Mouse (Mus musculus) bone marrow, adult 2 months (tissue): Measurements from ENCODE around the gene Col28a1. TPM values are rescaled to one million over a fixed set of nuclear protein-coding genes. Genes with fewer than 3 reads are reported as not detected.

Experiments
- H3K27ac ChIP-seq: fragments of 200-500 bp; 2 replicates; pipeline ENCODE4 v1.5.1; 2012; ENCODE audit warnings: low read depth, mild to moderate bottlenecking, control low read depth, inconsistent platforms, low read length; ENCODE audit not compliant: control insufficient read depth, poor library complexity, insufficient read depth
- H3K4me1 ChIP-seq: fragments of 200-500 bp; 2 replicates; pipeline ENCODE4 v1.6.1; 2011; ENCODE audit warnings: low read length; ENCODE audit not compliant: control insufficient read depth, insufficient read depth
- H3K4me3 ChIP-seq: fragments of 200-500 bp; replicated peaks from 2 replicates; pipeline ENCODE3; 2011; ENCODE audit warnings: mild to moderate bottlenecking, low read depth, low read length, control low read depth; ENCODE audit not compliant: control insufficient read depth
- CTCF ChIP-seq: fragments of 200-500 bp; IDR thresholded peaks from 2 replicates; pipeline ENCODE4 v1.5.1; 2011; ENCODE audit warnings: low read length, control low read depth; ENCODE audit not compliant: control insufficient read depth, insufficient read depth
- POLR2A ChIP-seq: fragments of 200-500 bp; IDR thresholded peaks from 2 replicates; pipeline ENCODE4 v1.6.1; 2011; ENCODE audit warnings: low read depth, mild to moderate bottlenecking, control low read depth, low read length, borderline replicate concordance; ENCODE audit not compliant: control insufficient read depth
- WGBS: fragments of 180-500 bp; shearing (Covaris S2); methylation state at CpG from one replicate; pipeline ENCODE4 v1.1.7; 2018; 5-methylcytosine and 5-hydroxymethylcytosine counted together
- polyA plus RNA-seq: library from polyadenylated mRNA; stranded (reverse); fragments of >200 nt; gene quantifications from 2 replicates; pipeline ENCODE4 v1.2.4, GENCODE M21; 2011; ENCODE audit warnings: low replicate concordance; ENCODE audit not compliant: missing spikeins, insufficient read depth, insufficient read length

The Col28a1 gene
- polyA plus RNA-seq, 1 experiment, result not detected

DNA sequence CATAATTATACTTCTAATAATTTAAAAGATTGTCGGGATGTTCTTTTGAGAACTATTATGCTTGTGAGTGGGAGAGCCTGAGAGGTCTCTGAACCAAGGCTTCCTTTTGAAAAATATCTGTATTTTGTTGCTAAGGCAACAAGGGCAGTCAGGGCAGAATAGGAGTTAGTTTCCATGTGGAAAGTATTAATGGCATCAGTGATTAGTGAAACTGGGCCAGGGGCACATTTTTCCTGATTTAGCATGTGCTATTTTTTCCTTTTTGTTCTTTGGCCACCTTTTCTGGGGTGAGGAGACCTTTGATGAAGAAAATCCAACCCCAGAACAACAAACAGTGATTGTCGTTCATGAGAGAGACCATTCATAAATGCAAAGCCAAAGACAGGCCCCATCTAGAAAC is 43.5 kb downstream of the Col28a1 start:
- no peak overlapping the region for H3K4me3 ChIP-seq
- WGBS, result 77% methylated on average over 2 of the region's 2 CpGs
- no peak for TF ChIP-seq CTCF
- TF ChIP-seq POLR2A, result no peak
- no peaks in the 10 kb centered on the region for H3K4me1 ChIP-seq
- H3K27ac ChIP-seq, result no peak overlapping the region

DNA sequence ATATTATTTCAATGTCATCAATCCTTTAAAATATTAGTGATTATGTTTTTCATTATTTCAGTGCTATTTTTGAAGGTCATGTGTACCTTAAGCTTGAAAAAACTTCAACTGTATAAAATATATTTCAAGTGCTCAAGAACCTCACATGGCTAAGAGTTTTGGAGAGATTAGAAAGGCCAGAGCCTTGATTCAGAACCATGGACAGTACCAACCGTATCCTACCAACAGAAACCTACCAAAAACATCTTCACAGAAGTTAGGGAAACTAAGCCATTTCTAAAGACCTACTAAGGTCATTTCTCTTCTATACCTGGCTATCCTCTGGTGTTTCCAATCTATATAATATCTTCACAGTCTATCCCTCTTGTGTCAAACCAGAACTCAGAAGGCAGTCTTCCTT is 50.5 kb downstream of the Col28a1 start:
- no peak for TF ChIP-seq POLR2A
- TF ChIP-seq CTCF, result no peak

DNA sequence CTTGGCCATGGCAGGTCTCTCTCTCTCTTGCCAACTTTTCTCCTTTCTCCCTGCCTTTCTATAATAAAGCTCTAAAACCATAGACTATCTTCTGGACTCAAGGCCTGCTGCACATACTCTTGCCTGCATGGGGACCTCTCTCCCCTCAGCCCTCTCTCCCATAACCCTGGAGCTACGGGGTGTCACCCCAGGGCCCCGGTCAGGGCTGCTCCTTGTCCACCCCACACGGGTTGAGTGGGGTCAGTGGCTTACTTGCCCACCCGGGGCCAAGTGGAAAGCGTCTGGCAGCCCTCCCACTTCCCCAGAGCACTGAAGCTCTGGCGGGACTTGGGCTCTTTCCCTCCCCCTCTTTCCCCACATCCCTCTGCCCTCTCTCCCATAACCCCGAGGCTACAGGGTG is 62.3 kb downstream of the Col28a1 start:
- Histone ChIP-seq H3K4me1 (no peaks in the 10 kb centered on the region), H3K4me3 (no peak overlapping the region), H3K27ac (no peak overlapping the region)
- WGBS, result 80% methylated on average over 7 of the region's 7 CpGs
- no peak for TF ChIP-seq POLR2A

More for the DNA sequence above, 50.5 kb downstream of the Col28a1 start:
- H3K4me3 ChIP-seq, result no peak overlapping the region
- no peaks in the 10 kb centered on the region for H3K4me1 ChIP-seq
- 14% methylated on average over 1 of the region's 1 CpGs for WGBS
- no peak overlapping the region for H3K27ac ChIP-seq

DNA sequence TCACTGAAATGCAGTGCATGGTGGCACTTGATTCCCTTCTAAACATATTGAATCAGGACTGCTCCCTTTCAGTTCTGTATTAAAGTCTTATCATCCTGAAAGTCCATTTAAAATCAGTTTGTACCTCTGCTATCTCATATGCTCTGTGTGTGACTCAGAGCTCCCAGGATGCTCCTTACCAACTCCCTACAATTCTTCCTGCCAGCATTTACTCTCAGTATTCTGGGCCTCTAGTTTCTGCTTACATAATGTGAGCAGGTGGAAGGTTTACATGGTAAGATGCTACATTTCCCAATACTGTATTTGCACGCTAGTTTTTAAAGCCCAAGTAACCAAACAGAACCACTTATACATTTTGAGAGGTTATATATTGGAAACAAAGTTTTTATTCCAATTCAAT is 64.3 kb downstream of the Col28a1 start:
- 89% methylated on average over 1 of the region's 1 CpGs for WGBS
- Histone ChIP-seq H3K4me3 (no peak overlapping the region), H3K4me1 (no peaks in the 10 kb centered on the region), H3K27ac (no peak overlapping the region)
- TF ChIP-seq CTCF (no peak), POLR2A (no peak)

DNA sequence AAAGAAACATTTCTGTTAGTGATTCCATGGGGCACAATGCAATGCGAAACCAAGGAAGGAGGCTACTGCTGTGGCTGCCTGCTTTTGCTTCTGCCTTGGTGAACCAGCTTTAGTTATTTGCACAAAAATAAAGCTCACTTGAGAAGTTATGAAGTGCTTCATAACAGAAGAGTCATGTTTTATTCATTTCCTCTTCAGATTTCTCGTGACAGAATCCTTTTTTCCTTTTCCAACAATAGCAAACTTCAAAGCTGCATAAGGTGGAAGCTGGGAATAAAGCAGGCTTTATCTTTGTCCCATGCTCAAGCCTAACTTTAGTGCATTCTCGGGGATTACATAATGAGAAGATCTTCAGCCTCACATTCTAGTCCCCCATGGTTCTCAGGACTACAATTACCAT is 65.9 kb downstream of the Col28a1 start:
- no peaks in the 10 kb centered on the region for H3K4me1 ChIP-seq
- H3K4me3 ChIP-seq, result no peak overlapping the region
- WGBS, result 68% methylated on average over 3 of the region's 3 CpGs
- H3K27ac ChIP-seq, result no peak overlapping the region
- TF ChIP-seq CTCF (no peak), POLR2A (no peak)

DNA sequence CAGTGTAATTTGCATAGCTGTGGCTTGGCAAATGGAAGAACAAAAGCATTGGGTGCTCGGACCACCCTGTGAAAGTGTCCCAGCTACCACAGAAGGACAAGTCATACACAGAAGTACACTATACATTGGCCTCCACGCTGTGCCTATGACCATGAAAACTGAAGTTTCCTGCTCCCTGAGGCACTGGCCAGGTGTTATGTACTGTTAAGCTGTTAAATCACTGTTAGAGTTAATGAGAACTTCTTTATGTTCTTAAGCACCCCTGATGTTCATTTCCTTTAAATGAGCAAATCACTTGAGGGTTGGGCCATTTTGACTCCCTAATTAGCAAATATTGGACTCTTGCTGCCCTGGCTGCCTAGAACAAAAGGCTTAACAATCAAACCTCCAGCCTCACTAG is 73.3 kb downstream of the Col28a1 start:
- TF ChIP-seq CTCF (no peak), POLR2A (no peak)
- Histone ChIP-seq H3K27ac (no peak overlapping the region), H3K4me3 (no peak overlapping the region), H3K4me1 (no peaks in the 10 kb centered on the region)
- WGBS, result 65% methylated on average over 2 of the region's 2 CpGs

DNA sequence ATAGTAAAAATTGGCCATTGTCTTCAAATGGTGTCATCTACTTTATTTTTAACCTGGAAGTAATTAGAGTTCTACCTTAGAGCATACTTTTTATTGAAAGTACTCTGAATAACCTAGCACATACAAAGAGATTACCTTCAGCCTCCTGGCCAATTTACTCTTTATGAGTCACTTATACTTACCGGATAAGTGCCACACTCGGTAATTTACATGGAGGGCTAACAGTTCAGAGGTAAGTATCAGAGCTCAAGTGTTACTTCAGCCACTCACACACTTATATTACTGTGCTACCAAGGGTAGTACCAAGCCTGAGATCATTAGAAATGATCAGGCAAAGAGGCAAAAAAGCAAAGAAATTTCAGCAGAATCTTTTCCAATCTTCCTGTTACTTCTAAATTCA is 73.8 kb downstream of the Col28a1 start:
- no peak for TF ChIP-seq CTCF
- TF ChIP-seq POLR2A, result no peak
- 92% methylated on average over 2 of the region's 2 CpGs for WGBS
- Histone ChIP-seq H3K27ac (no peak overlapping the region), H3K4me3 (no peak overlapping the region), H3K4me1 (no peaks in the 10 kb centered on the region)

DNA sequence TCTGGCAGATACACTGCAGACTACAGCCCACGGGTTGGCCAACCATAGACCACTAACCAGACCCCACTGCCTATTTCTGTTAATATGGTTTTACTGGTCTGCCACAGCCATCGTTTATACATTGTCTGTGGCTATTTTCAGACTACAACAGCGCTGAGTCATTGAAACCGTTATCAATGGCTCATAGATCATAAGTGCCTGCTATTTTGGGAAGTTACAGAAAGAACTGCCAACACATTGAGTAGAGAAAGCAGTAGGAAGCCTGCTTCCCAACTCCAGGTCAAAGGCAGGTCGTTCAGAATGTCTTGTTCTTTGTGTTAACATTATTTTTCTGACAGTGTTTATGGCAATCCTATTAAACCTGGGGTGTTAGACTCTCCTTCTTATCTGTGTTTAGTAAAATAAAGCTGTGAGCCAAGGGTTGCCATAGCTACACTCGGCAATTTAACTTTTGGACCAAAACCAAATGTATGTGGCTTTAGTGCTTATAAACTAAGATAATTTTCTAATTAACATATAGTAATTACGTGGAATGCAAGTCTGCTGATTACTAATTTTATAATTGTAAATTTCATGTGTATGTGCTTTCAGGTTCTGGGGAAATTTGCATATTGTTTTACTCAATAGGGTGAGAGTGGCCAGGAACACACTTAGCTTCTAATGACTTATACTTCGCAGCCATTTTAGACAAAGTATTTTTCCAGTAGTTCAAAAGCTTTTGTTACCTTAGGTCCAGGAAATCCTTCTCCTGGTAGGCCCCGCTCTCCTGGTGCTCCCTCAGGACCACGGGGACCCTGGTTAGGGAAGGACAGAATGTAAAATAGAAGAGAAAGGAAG is 86.3 kb downstream of the Col28a1 start:
- Histone ChIP-seq H3K4me1 (no peaks in the 10 kb centered on the region), H3K27ac (no peak overlapping the region), H3K4me3 (no peak overlapping the region)
- TF ChIP-seq CTCF, result no peak
- TF ChIP-seq POLR2A, result no peak
- WGBS, result 30% methylated on average over 10 of the region's 10 CpGs

DNA sequence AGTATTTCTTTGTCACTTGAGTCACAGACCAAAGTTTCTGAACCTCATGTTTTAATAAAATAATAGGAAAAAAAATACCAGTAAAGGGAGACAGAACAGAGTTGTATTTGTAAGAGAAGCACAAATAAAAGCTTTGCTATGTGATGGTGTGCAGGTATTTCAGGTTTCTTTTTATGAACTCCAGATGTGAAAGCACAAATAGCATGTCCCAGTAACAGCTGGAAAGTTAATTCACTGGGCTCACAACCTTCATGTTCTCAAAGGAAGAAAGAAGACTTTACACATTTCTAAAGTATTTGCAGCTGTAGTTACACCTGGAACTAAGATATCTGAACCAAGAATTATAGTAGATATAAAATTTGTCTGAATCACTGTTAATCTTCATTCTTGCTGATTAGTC is 91.2 kb downstream of the Col28a1 start:
- Histone ChIP-seq H3K4me1 (no peaks in the 10 kb centered on the region), H3K27ac (no peak overlapping the region), H3K4me3 (no peak overlapping the region)
- TF ChIP-seq CTCF (no peak), POLR2A (no peak)
